Mouse (Mus musculus) limb, embryonic 15.5 days (tissue): Measurements from ENCODE around the gene Slit3. TPM values are rescaled to one million over a fixed set of nuclear protein-coding genes. Genes with fewer than 3 reads are reported as not detected.

Experiments used
- ATAC-seq: fragments of 200-750 bp; cut with Nextera tagmentation; 2 replicates; pipeline ENCODE4 v1.8.0; 2017; ENCODE audit warnings: low read depth, moderate TSS enrichment; ENCODE audit not compliant: insufficient number of reproducible peaks, low FRiP score, low TSS enrichment
- H3K27ac ChIP-seq: fragments of 300-500 bp; sonication (generic); 2 replicates; pipeline ENCODE4 v1.5.1; 2015; ENCODE audit warnings: moderate library complexity, mild to moderate bottlenecking, inconsistent platforms
- H3K27me3 ChIP-seq: fragments of 300-500 bp; sonication (generic); 2 replicates; pipeline ENCODE4 v1.6.1; 2015; ENCODE audit warnings: inconsistent platforms
- H3K36me3 ChIP-seq: fragments of 300-500 bp; sonication (generic); 2 replicates; pipeline ENCODE4 v1.6.1; 2015; ENCODE audit warnings: inconsistent platforms
- H3K4me1 ChIP-seq: fragments of 300-500 bp; sonication (generic); 2 replicates; pipeline ENCODE4 v1.6.1; 2015; ENCODE audit warnings: inconsistent platforms
- H3K4me2 ChIP-seq: fragments of 300-500 bp; sonication (generic); 2 replicates; pipeline ENCODE4 v1.6.1; 2015; ENCODE audit warnings: mild to moderate bottlenecking, inconsistent platforms
- H3K4me3 ChIP-seq: fragments of 300-500 bp; sonication (generic); 2 replicates; pipeline ENCODE4 v1.5.1; 2015; ENCODE audit warnings: mild to moderate bottlenecking, inconsistent platforms
- H3K9ac ChIP-seq: fragments of 300-500 bp; sonication (generic); 2 replicates; pipeline ENCODE4 v1.6.1; 2015; ENCODE audit warnings: inconsistent platforms
- H3K9me3 ChIP-seq: fragments of 300-500 bp; sonication (generic); 2 replicates; pipeline ENCODE4 v1.6.1; 2016; ENCODE audit warnings: inconsistent platforms
- WGBS: fragments of 180-500 bp; shearing (Covaris S2); methylation state at CpG from one replicate; pipeline ENCODE4 v1.1.7; 2015; 5-methylcytosine and 5-hydroxymethylcytosine counted together
- polyA plus RNA-seq: library from polyadenylated mRNA; unstranded; fragments of >200 nt; fragmentation: Nextera tagmentation; extraction: Ambion mirVana; gene quantifications from 2 replicates; pipeline ENCODE4 v1.2.1, GENCODE M21; 2015

The Slit3 gene
- polyA plus RNA-seq, 1 experiment from 2014 or later: 20.8 TPM

GRCm38 (mm10) chr11:35370705-35371104 lies 249.7 kb downstream of the Slit3 start:
- no peak overlapping the region for H3K4me2 ChIP-seq
- no peaks in the 10 kb centered on the region for H3K27me3 ChIP-seq
- no peaks in the 10 kb centered on the region for H3K36me3 ChIP-seq
- 0 out of 2 replicates have a peak, but pooled peaks cover 3% of the 10 kb centered on the region for H3K9me3 ChIP-seq
- no peak for ATAC-seq
- WGBS: 21% methylated on average over 5 of the region's 5 CpGs
- no peak overlapping the region for H3K4me3 ChIP-seq
- H3K27ac ChIP-seq: no peak overlapping the region
- H3K4me1 ChIP-seq: peaks cover 11% of the 10 kb centered on the region; the same call in 1 of the 2 replicates
- H3K9ac ChIP-seq: no peak overlapping the region

- Histone ChIP-seq H3K27ac (no peak overlapping the region), H3K4me2 (no peak overlapping the region), H3K4me3 (no peak overlapping the region), H3K27me3 (no peaks in the 10 kb centered on the region), H3K9me3 (0 out of 2 replicates have a peak, but pooled peaks cover 3% of the 10 kb centered on the region), H3K9ac (no peak overlapping the region), H3K4me1 (peaks cover 11% of the 10 kb centered on the region; the same call in 1 of the 2 replicates), H3K36me3 (no peaks in the 10 kb centered on the region)
- no peak for ATAC-seq
- 95% methylated on average over 3 of the region's 3 CpGs for WGBS
Observed at GRCm38 (mm10) chr11:35372410-35372809, 251.4 kb downstream of the Slit3 start.

DNA sequence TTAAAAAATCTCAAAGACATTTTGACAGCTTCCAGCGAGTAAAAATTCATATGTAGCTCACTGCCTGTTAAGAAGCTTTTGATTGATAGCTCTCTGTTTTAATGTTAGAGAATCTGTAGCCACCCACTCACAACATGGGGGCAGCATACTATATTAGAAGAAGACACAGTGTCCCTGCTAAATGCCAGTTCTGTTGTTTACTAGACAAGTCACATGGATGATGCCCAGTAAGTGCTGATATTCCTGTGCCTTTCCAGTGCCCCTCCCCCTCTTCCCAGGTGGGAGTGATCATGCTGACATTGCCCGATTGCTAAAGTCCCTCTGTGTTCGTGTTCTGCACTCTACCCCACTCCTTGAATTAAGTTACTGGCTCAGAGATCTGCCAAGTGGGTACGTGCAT lies 254.0 kb downstream of the Slit3 start:
- Histone ChIP-seq H3K27me3 (no peaks in the 10 kb centered on the region), H3K4me1 (peaks cover 6% of the 10 kb centered on the region; the same call in 1 of the 2 replicates), H3K9ac (no peak overlapping the region), H3K9me3 (0 out of 2 replicates have a peak, but pooled peaks cover 3% of the 10 kb centered on the region), H3K27ac (no peak overlapping the region), H3K4me3 (no peak overlapping the region), H3K4me2 (no peak overlapping the region), H3K36me3 (no peaks in the 10 kb centered on the region)
- WGBS: 60% methylated on average over 4 of the region's 4 CpGs
- no peak for ATAC-seq

DNA sequence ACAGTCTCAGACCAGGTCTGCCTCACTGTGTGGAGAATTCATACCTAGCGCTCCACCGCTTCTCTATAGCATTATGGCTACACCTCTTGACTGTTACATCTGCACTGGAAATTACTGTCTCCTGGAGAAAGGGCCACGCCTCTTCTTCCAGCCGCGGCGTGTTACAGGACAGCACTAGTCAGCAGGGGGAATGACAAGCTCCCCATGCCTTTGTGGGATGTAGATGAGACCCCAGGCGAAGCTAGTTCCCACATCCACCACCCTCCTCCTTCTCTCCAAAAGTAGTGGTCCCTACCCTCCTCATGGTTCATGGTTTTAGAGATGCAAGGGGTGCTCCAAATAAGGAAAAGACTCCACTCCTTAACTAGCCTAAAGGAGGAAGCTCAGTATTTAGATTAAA lies 257.8 kb downstream of the Slit3 start:
- no peak overlapping the region for H3K4me2 ChIP-seq
- no peaks in the 10 kb centered on the region for H3K9me3 ChIP-seq
- H3K4me3 ChIP-seq: no peak overlapping the region
- 52% methylated on average over 7 of the region's 7 CpGs for WGBS
- no peaks in the 10 kb centered on the region for H3K36me3 ChIP-seq
- no peak overlapping the region for H3K9ac ChIP-seq
- ATAC-seq: no peak
- H3K27ac ChIP-seq: no peak overlapping the region
- peaks cover 4% of the 10 kb centered on the region for H3K4me1 ChIP-seq
- no peaks in the 10 kb centered on the region for H3K27me3 ChIP-seq

DNA sequence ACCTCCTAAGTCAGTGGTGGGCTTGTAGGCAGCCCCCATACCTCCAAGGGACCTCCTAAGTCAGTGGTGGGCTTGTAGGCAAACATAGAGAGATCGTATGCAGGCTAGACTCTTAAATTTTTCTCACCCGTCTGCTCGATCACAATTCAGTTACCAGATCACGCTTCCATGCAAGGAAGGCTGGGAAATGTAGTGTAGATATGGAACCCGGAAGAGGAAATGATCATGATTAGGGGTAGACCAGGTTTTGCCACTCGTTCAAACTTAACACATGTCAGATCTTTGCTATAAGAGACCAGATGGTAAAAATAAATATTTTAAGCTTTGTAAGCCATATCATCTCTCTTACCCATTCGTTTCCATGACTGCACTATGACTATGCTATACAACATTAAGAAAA lies 258.4 kb downstream of the Slit3 start:
- H3K4me2 ChIP-seq: no peak overlapping the region

DNA sequence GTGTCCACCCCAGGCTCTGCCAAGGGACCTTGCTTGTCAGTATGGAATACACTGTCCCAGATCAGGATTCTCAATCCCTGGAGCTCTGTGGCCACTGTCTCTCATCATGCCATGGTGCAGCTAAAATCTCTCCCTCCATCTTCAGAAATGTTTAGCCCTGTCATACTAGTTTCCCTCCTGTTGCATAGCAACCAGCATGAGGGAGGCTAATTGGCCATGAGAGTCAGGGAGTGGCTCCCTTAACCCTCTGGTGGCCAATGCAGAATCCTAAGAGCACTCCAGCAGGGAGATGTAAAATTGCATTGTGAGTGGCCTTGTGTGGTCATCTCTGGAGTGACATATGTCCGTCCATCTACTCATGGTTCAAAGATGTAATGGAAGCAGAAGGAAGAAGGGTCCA lies 259.7 kb downstream of the Slit3 start:
- H3K36me3 ChIP-seq: no peaks in the 10 kb centered on the region
- H3K4me1 ChIP-seq: peaks cover 21% of the 10 kb centered on the region
- WGBS: 61% methylated on average over 1 of the region's 1 CpGs
- H3K27me3 ChIP-seq: no peaks in the 10 kb centered on the region
- H3K4me2 ChIP-seq: no peak overlapping the region
- no peak overlapping the region for H3K27ac ChIP-seq
- no peak for ATAC-seq
- H3K9ac ChIP-seq: no peak overlapping the region
- no peaks in the 10 kb centered on the region for H3K9me3 ChIP-seq
- no peak overlapping the region for H3K4me3 ChIP-seq

More for the DNA sequence above, 258.4 kb downstream of the Slit3 start:
- ATAC-seq: no peak
- Histone ChIP-seq H3K27me3 (no peaks in the 10 kb centered on the region), H3K9ac (no peak overlapping the region), H3K4me3 (no peak overlapping the region), H3K36me3 (no peaks in the 10 kb centered on the region), H3K9me3 (no peaks in the 10 kb centered on the region), H3K4me1 (peaks cover 10% of the 10 kb centered on the region), H3K27ac (peak overlapping the region; percentile 59)
- WGBS: 56% methylated on average over 7 of the region's 7 CpGs

DNA sequence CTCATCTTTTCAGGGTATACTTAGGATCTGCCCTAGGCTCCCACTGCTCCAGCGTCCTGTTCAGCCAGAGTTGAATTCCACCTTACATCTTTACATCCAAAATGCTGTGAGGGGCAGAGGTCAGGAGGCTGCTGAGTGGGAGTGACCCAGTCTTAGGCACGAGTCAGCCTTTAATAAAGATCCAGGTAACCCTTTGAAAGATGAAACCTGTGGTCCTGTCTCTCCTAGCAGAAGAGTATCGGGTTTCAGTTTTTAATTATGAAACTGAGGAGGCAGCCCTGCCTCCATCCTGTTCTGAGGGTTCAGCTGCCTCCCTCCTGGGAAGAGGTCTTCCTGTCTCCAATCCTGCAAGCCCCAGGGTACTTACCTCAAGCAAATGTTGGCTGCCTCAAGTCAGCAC lies 264.4 kb downstream of the Slit3 start:
- Histone ChIP-seq H3K9me3 (no peaks in the 10 kb centered on the region), H3K27me3 (no peaks in the 10 kb centered on the region), H3K36me3 (no peaks in the 10 kb centered on the region), H3K4me1 (peaks cover 54% of the 10 kb centered on the region), H3K27ac (no peak overlapping the region), H3K4me2 (no peak overlapping the region), H3K9ac (no peak overlapping the region), H3K4me3 (no peak overlapping the region)
- ATAC-seq: no peak
- WGBS: 14% methylated on average over 3 of the region's 3 CpGs

GRCm38 (mm10) chr11:35387826-35388225 lies 266.8 kb downstream of the Slit3 start:
- Histone ChIP-seq H3K9me3 (no peaks in the 10 kb centered on the region), H3K4me3 (no peak overlapping the region), H3K27ac (0 out of 2 replicates have a peak overlapping the region, but pooled peaks have one; percentile 29), H3K27me3 (no peaks in the 10 kb centered on the region), H3K4me2 (no peak overlapping the region), H3K9ac (no peak overlapping the region), H3K36me3 (no peaks in the 10 kb centered on the region), H3K4me1 (peaks cover 59% of the 10 kb centered on the region)
- no peak for ATAC-seq
- 42% methylated on average over 10 of the region's 10 CpGs for WGBS

DNA sequence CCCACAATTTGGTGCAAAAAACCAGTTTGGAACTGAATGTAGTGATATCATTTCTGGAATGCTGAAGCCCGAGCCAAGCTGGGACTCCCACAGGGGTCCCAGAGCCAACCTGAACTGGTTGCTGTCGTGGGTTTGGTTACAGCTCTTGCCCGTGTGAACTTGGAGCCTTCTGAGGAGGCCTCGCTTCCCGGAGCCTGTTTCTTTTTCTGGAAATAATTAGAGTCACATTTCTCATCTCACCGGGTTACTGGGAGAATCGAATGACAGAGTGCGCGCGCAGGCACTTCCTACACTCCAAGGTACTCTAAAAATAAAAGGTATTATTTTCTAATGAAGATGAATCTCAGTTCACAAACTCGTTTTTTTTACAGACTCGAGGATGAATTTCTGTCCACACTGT lies 267.4 kb downstream of the Slit3 start:
- H3K36me3 ChIP-seq: no peaks in the 10 kb centered on the region
- no peak overlapping the region for H3K4me3 ChIP-seq
- no peak overlapping the region for H3K9ac ChIP-seq
- H3K4me1 ChIP-seq: peaks cover 62% of the 10 kb centered on the region
- ATAC-seq: no peak
- 14% methylated on average over 12 of the region's 12 CpGs for WGBS
- no peaks in the 10 kb centered on the region for H3K9me3 ChIP-seq
- H3K27me3 ChIP-seq: no peaks in the 10 kb centered on the region
- no peak overlapping the region for H3K4me2 ChIP-seq
- 0 out of 2 replicates have a peak overlapping the region, but pooled peaks have one; percentile 29 for H3K27ac ChIP-seq

DNA sequence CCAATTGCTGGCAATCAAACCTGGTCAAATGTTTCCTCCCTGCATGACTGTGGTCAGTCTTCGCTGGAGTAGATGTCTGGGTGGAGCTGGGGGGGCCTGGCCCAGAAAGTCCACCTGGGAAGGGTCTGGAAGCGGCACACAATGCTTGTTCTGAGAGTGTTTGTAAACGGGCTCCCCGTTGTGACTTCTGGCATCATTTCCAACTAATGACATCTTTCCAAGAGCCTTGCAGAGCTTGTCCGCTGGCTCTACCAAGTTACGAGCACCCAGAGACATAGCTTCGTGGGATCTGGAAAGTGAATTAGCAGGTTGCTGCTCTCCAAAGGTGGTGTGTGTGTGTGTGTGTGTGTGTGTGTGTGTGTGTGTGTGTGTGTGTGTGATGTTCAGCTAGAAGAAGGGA lies 268.3 kb downstream of the Slit3 start:
- H3K4me2 ChIP-seq: no peak overlapping the region
- H3K27ac ChIP-seq: no peak overlapping the region
- no peaks in the 10 kb centered on the region for H3K36me3 ChIP-seq
- ATAC-seq: no peak
- H3K4me3 ChIP-seq: no peak overlapping the region
- no peaks in the 10 kb centered on the region for H3K9me3 ChIP-seq
- WGBS: 32% methylated on average over 7 of the region's 7 CpGs
- peaks cover 63% of the 10 kb centered on the region for H3K4me1 ChIP-seq
- no peaks in the 10 kb centered on the region for H3K27me3 ChIP-seq
- H3K9ac ChIP-seq: no peak overlapping the region

- Histone ChIP-seq H3K27ac (no peak overlapping the region), H3K4me3 (no peak overlapping the region), H3K36me3 (no peaks in the 10 kb centered on the region), H3K4me1 (peaks cover 60% of the 10 kb centered on the region), H3K4me2 (no peak overlapping the region), H3K9ac (no peak overlapping the region), H3K9me3 (no peaks in the 10 kb centered on the region), H3K27me3 (no peaks in the 10 kb centered on the region)
- ATAC-seq: no peak
- 37% methylated on average over 9 of the region's 9 CpGs for WGBS
Observed at GRCm38 (mm10) chr11:35389780-35390435, 268.9 kb downstream of the Slit3 start.

- Histone ChIP-seq H3K4me1 (peaks cover 38% of the 10 kb centered on the region), H3K4me3 (no peak overlapping the region)
Observed at GRCm38 (mm10) chr11:35393815-35394214, 272.8 kb downstream of the Slit3 start.

More at GRCm38 (mm10) chr11:35393815-35394214, 272.8 kb downstream of the Slit3 start:
- no peaks in the 10 kb centered on the region for H3K36me3 ChIP-seq
- H3K9ac ChIP-seq: no peak overlapping the region
- no peak overlapping the region for H3K4me2 ChIP-seq
- peak; percentile 59; the same call in 1 of the 2 replicates for ATAC-seq
- H3K9me3 ChIP-seq: no peaks in the 10 kb centered on the region
- H3K27ac ChIP-seq: 0 out of 2 replicates have a peak overlapping the region, but pooled peaks have one; percentile 33
- WGBS: 14% methylated on average over 5 of the region's 5 CpGs
- H3K27me3 ChIP-seq: no peaks in the 10 kb centered on the region
